ENCODE assay signal across 30 mouse cellular contexts in genomic region chr9:121658248-121658647, GRCm38 (mm10). TPM values are rescaled to one million over a fixed set of nuclear protein-coding genes. Genes with fewer than 3 reads are reported as not detected.
"Had no signal": no experiment of that assay in that cellular context is flagged by ENCODE, and none has a peak within 500 bp of the region (broad histone marks: within the 10 kb centered on the region; RNA-seq: fewer than 3 reads in every experiment).

No protein-coding gene starts in this region.

- H3K4me1 ChIP-seq: heart, embryonic 15.5 days; hindbrain, embryonic 13.5 days; hindbrain, embryonic 15.5 days; limb, embryonic 10.5 days; liver, embryonic 13.5 days had no signal

- H3K9ac ChIP-seq: heart, embryonic 13.5 days; heart, embryonic 15.5 days; hindbrain, embryonic 13.5 days; hindbrain, embryonic 15.5 days; limb, embryonic 12.5 days; liver, embryonic 13.5 days had no signal

- H3K27ac ChIP-seq: heart, adult 2 months; heart, embryonic 13.5 days; heart, embryonic 15.5 days; hindbrain, embryonic 13.5 days; hindbrain, embryonic 15.5 days; hindbrain, postnatal 0 days; layer of hippocampus, adult 2 months; left cerebral cortex, adult 2 months; limb, embryonic 10.5 days; limb, embryonic 12.5 days; liver, embryonic 13.5 days had no signal

- ATAC-seq: hindbrain, postnatal 0 days had no signal

- H3K27me3 ChIP-seq: hindbrain, embryonic 15.5 days had no signal

- H3K4me2 ChIP-seq: heart, embryonic 11.5 days; heart, embryonic 13.5 days; heart, embryonic 15.5 days; hindbrain, embryonic 13.5 days; hindbrain, embryonic 15.5 days; limb, embryonic 12.5 days; liver, embryonic 11.5 days; liver, embryonic 13.5 days had no signal

- H3K9me3 ChIP-seq: heart, embryonic 13.5 days; heart, embryonic 15.5 days; hindbrain, embryonic 13.5 days; hindbrain, embryonic 15.5 days; limb, embryonic 10.5 days; limb, embryonic 12.5 days; liver, embryonic 13.5 days had no signal

- DNase-seq: gastrocnemius, postnatal 14 days; gastrocnemius, postnatal 36 days; heart, adult 11 months; heart, adult 2 months; heart, postnatal 14 days; heart, postnatal 36 days; kidney, adult 11 months; kidney, adult 8-10 months; kidney, postnatal 10 days; kidney, postnatal 25 days; kidney, postnatal 4 days; liver; liver, embryonic 13.5 days had no signal

- H3K4me3 ChIP-seq: heart, adult 2 months; heart, embryonic 13.5 days; heart, embryonic 15.5 days; hindbrain, embryonic 13.5 days; hindbrain, embryonic 15.5 days; layer of hippocampus, adult 2 months; left cerebral cortex, adult 2 months; limb, embryonic 10.5 days; limb, embryonic 12.5 days; liver, embryonic 13.5 days had no signal

- H3K36me3 ChIP-seq: heart, embryonic 13.5 days; heart, embryonic 15.5 days; hindbrain, embryonic 13.5 days; hindbrain, embryonic 15.5 days; limb, embryonic 10.5 days; limb, embryonic 12.5 days; liver, embryonic 13.5 days had no signal

RNA-seq across cellular contexts. Expression of gene Vipr1, which starts 15.7 kb away (rescaled TPM):
- polyA plus RNA-seq: kidney, embryonic 14.5 days had no signal

RNA-seq across cellular contexts. Expression of gene Lyzl4, which starts 16.4 kb away (rescaled TPM):
- total RNA-seq: gastrocnemius, adult 18-20 months; gastrocnemius, adult 8-10 months; gastrocnemius, postnatal 36 days; heart, adult 2 months; heart, postnatal 14 days; heart, postnatal 36 days; hematopoietic stem cell, adult 5-6 weeks; hindbrain, postnatal 0 days had no signal
- polyA plus RNA-seq: heart, embryonic 11.5 days; heart, embryonic 13.5 days; heart, postnatal 0 days; hindbrain, embryonic 11.5 days; hindbrain, embryonic 13.5 days; limb, embryonic 10.5 days; limb, embryonic 12.5 days; liver, embryonic 11.5 days had no signal
